Mouse (Mus musculus) layer of hippocampus, adult 8-10 months (tissue): ENCODE measurements around the gene Sorbs2. TPM values are rescaled to one million over a fixed set of nuclear protein-coding genes. Genes with fewer than 3 reads are reported as not detected.

Experiments
- DNase-seq, 2 experiments: peaks; one replicate each; pipeline ENCODE4 v3.0.0; 2022; ENCODE audit warnings: low spot score in 2 of 2
- total RNA-seq, 4 experiments: library from RNA; stranded (reverse); gene quantifications; 2 replicates each; pipeline ENCODE4 v1.2.4; 2022

Gene Sorbs2
- 100 to 1,000 TPM; 154 to 183 (median 170) TPM for total RNA-seq

GRCm38 (mm10) chr8:45507634-45508321 is at the start of gene Sorbs2:
Gene Sorbs2 (plus strand): TSS chr8:45507788.
- peak; percentile 21 to 27 for DNase-seq

- no peak for DNase-seq
Observed at GRCm38 (mm10) chr8:45457874-45458273, 49.7 kb upstream of the Sorbs2 start.

- DNase-seq: no peak
Observed at GRCm38 (mm10) chr8:45469006-45469405, 38.6 kb upstream of the Sorbs2 start.

- no peak for DNase-seq
Observed at GRCm38 (mm10) chr8:45469507-45470178, 37.9 kb upstream of the Sorbs2 start.

GRCm38 (mm10) chr8:45480886-45481285 is 26.7 kb upstream of the Sorbs2 start:
- DNase-seq: no peak

- DNase-seq: no peak
Observed at GRCm38 (mm10) chr8:45486281-45486680, 21.3 kb upstream of the Sorbs2 start.

- DNase-seq: no peak
Observed at GRCm38 (mm10) chr8:45503971-45504370, 3.6 kb upstream of the Sorbs2 start.

GRCm38 (mm10) chr8:45506376-45506775 is 1.2 kb upstream of the Sorbs2 start:
- DNase-seq: no peak

GRCm38 (mm10) chr8:45507277-45507633 is 333 bp upstream of the Sorbs2 start:
- peak in 1 of 2 experiments; percentile 7 for DNase-seq

GRCm38 (mm10) chr8:45508521-45509104 is 1.0 kb downstream of the Sorbs2 start:
- peak in 1 of 2 experiments; percentile 6 for DNase-seq

- no peak for DNase-seq
Observed at GRCm38 (mm10) chr8:45512369-45512768, 4.8 kb downstream of the Sorbs2 start.

- DNase-seq: no peak
Observed at GRCm38 (mm10) chr8:45521595-45521994, 14.0 kb downstream of the Sorbs2 start.

- DNase-seq: no peak
Observed at GRCm38 (mm10) chr8:45527708-45528107, 20.1 kb downstream of the Sorbs2 start.

GRCm38 (mm10) chr8:45528890-45529289 is 21.3 kb downstream of the Sorbs2 start:
- DNase-seq: no peak

- no peak for DNase-seq
Observed at GRCm38 (mm10) chr8:45536578-45536977, 29.0 kb downstream of the Sorbs2 start.

- no peak for DNase-seq
Observed at GRCm38 (mm10) chr8:45540513-45540912, 32.9 kb downstream of the Sorbs2 start.

- no peak for DNase-seq
Observed at GRCm38 (mm10) chr8:45552175-45552574, 44.6 kb downstream of the Sorbs2 start.

GRCm38 (mm10) chr8:45554627-45555026 is 47.0 kb downstream of the Sorbs2 start:
- DNase-seq: no peak

GRCm38 (mm10) chr8:45557936-45558335 is 50.3 kb downstream of the Sorbs2 start:
- peak in 1 of 2 experiments; percentile 21 for DNase-seq

- peak in 1 of 2 experiments; percentile 20 for DNase-seq
Observed at GRCm38 (mm10) chr8:45558426-45558825, 50.8 kb downstream of the Sorbs2 start.

GRCm38 (mm10) chr8:45559176-45559820 is 51.7 kb downstream of the Sorbs2 start:
- DNase-seq: peak; percentile 40 to 45

GRCm38 (mm10) chr8:45565189-45565588 is 57.6 kb downstream of the Sorbs2 start:
- no peak for DNase-seq
